Mouse (Mus musculus): ENCODE results near the gene Adgrb2. TPM values are rescaled to one million over a fixed set of nuclear protein-coding genes. Genes with fewer than 3 reads are reported as not detected.

The Adgrb2 gene
- total and polyA plus RNA-seq, 3 experiments: 0.08 TPM; not detected in 2

DNA sequence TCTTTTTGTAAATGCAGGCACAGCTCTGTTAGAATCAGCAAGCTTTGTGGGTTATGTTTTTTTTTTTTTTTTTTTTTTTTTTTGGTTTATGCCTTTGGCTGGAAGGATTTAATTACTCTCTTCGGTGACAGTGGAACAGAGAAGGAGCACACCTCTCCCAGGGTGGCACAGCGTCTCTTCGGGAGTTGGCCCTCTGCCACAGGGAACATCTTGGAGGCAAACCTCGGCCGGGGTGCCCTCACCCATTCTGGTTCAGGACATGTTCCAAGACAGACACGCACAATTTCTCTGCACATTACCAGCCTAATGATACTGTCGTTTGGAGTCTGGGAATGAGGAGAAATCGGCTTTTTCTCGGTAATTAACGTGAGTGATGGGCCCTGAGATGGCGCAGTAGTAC, 13.8 kb upstream of the Adgrb2 start:
- no peak overlapping the region for H3K4me2 ChIP-seq (ENCODE audit: insufficient read depth, low read depth, poor library complexity, severe bottlenecking)
- H3K36me3 ChIP-seq (replicated peaks in 1 of 2; ENCODE audit: control insufficient read depth in 1 of 2, insufficient read depth in 1 of 2, low read length in 1 of 2): no peaks in the 10 kb centered on the region
- in situ Hi-C loops (cut with MboI; ENCODE audit: low pct_ligation_motif_present, low pct_unique_long_range_greater_than_20kb, low sequenced_read_pairs): no loop called here
- no peak overlapping the region for H3K27ac ChIP-seq (ENCODE audit: insufficient read depth, low read depth)
- peaks cover 58% of the 10 kb centered on the region for H3K27me3 ChIP-seq (replicated peaks)
- H3K4me1 ChIP-seq (ENCODE audit: control insufficient read depth in 1 of 2, insufficient read depth in 2 of 2): peaks cover 18 to 38% of the 10 kb centered on the region in 2 experiments
- no peak overlapping the region for H3K4me3 ChIP-seq (replicated peaks in 1 of 3; ENCODE audit: low read depth in 2 of 3, low read length in 2 of 3, poor library complexity in 1 of 3)
- TF ChIP-seq TBP (conservative IDR thresholded peaks at IDR 0.05; ENCODE audit: low read depth, low read length) (no peak), ZMIZ1 (IDR thresholded peaks at IDR 0.05; ENCODE audit: low read depth, low read length) (no peak), POLR2A (IDR thresholded peaks at IDR 0.05; ENCODE audit: low read depth, low read length) (no peak), MXI1 (IDR thresholded peaks at IDR 0.05; ENCODE audit: low read depth, low read length) (no peak), CHD1 (IDR thresholded peaks at IDR 0.05; ENCODE audit: low read depth, low read length) (no peak), MYC (IDR thresholded peaks at IDR 0.05; ENCODE audit: low read depth, low read length) (no peak), ZC3H11A (IDR thresholded peaks at IDR 0.05; ENCODE audit: low read depth, low read length) (no peak), ZNF384 (IDR thresholded peaks at IDR 0.05; ENCODE audit: low read depth, low read length) (no peak), MAZ (IDR thresholded peaks at IDR 0.05; ENCODE audit: low read depth, low read length) (no peak), IRF4 (IDR thresholded peaks at IDR 0.05; ENCODE audit: low read depth, low read length) (no peak), UBTF (IDR thresholded peaks at IDR 0.05; ENCODE audit: low read depth, low read length) (no peak), MAFK (IDR thresholded peaks at IDR 0.05; ENCODE audit: insufficient replicate concordance, low read length) (no peak), ELF1 (IDR thresholded peaks at IDR 0.05; ENCODE audit: low read depth, low read length) (no peak), HCFC1 (IDR thresholded peaks at IDR 0.05; ENCODE audit: low read depth, low read length) (no peak), NRF1 (IDR thresholded peaks at IDR 0.05; ENCODE audit: low read depth, low read length) (no peak)
- no peaks in the 10 kb centered on the region for H3K79me2 ChIP-seq (replicated peaks; ENCODE audit: control insufficient read depth, extremely low read depth, insufficient read depth, poor library complexity, severe bottlenecking)
- no peak for DNase-seq (ENCODE audit: extremely low read depth)
- no peaks in the 10 kb centered on the region for H3K9me3 ChIP-seq (replicated peaks; ENCODE audit: low read length)
- no peak overlapping the region for H3K9ac ChIP-seq (ENCODE audit: insufficient read depth, low read depth)
- dilution Hi-C loops (cut with MboI; ENCODE audit: extremely low pct_ligation_motif_present, extremely low pct_unique_long_range_greater_than_20kb, low sequenced_read_pairs): no loop called here

DNA sequence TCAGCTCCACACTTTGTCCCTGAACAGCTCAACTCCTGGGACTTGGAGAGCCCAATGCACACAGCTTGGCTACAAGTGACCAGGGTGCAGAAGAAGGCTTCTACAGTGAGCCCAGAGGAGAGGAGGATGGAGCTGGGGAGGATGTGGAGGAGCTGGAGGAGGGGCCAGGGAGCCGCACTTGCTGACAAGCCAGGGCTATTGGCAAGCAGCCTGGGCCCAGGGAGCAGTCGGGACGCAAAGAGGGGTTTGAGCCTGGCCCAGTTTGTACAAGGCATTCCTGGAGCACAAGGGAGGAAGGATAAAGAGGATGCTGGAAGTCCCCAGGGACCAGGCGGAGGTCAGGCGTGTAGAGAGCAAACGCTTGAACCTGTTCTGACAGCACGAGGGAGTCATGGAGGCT, 12.7 kb upstream of the Adgrb2 start:
- peaks cover 66% of the 10 kb centered on the region for H3K27me3 ChIP-seq (replicated peaks)
- H3K27ac ChIP-seq (ENCODE audit: insufficient read depth, low read depth): no peak overlapping the region
- no peaks in the 10 kb centered on the region for H3K79me2 ChIP-seq (replicated peaks; ENCODE audit: control insufficient read depth, extremely low read depth, insufficient read depth, poor library complexity, severe bottlenecking)
- H3K9ac ChIP-seq (ENCODE audit: insufficient read depth, low read depth): no peak overlapping the region
- no peak overlapping the region for H3K4me3 ChIP-seq (replicated peaks in 1 of 3; ENCODE audit: low read depth in 2 of 3, low read length in 2 of 3, poor library complexity in 1 of 3)
- dilution Hi-C loops (cut with MboI; ENCODE audit: extremely low pct_ligation_motif_present, extremely low pct_unique_long_range_greater_than_20kb, low sequenced_read_pairs): no loop called here
- peaks cover 8 to 32% of the 10 kb centered on the region in 2 experiments for H3K4me1 ChIP-seq (ENCODE audit: control insufficient read depth in 1 of 2, insufficient read depth in 2 of 2)
- no peaks in the 10 kb centered on the region for H3K9me3 ChIP-seq (replicated peaks; ENCODE audit: low read length)
- TF ChIP-seq EP300 (IDR thresholded peaks at IDR 0.05; ENCODE audit: low read length): no peak
- no peak for TF ChIP-seq CTCF (conservative IDR thresholded peaks at IDR 0.05 in 1 of 2, IDR thresholded peaks at IDR 0.05 in 1 of 2; ENCODE audit: low read depth in 2 of 2, low read length in 2 of 2)
- TF ChIP-seq POLR2A (IDR thresholded peaks at IDR 0.05; ENCODE audit: low read depth, low read length): no peak
- TF ChIP-seq NRF1 (IDR thresholded peaks at IDR 0.05; ENCODE audit: low read depth, low read length): no peak
- TF ChIP-seq TCF12 (IDR thresholded peaks at IDR 0.05; ENCODE audit: low read depth, low read length): no peak
- no peak for TF ChIP-seq HCFC1 (IDR thresholded peaks at IDR 0.05; ENCODE audit: low read depth, low read length)
- TF ChIP-seq CHD2 (IDR thresholded peaks at IDR 0.05; ENCODE audit: low read length): no peak
- no peak for TF ChIP-seq NELFE (IDR thresholded peaks at IDR 0.05; ENCODE audit: low read depth, low read length)
- no peaks in the 10 kb centered on the region for H3K36me3 ChIP-seq (replicated peaks in 1 of 2; ENCODE audit: control insufficient read depth in 1 of 2, insufficient read depth in 1 of 2, low read length in 1 of 2)
- no peak overlapping the region for H3K4me2 ChIP-seq (ENCODE audit: insufficient read depth, low read depth, poor library complexity, severe bottlenecking)
- in situ Hi-C loops (cut with MboI; ENCODE audit: low pct_ligation_motif_present, low pct_unique_long_range_greater_than_20kb, low sequenced_read_pairs): no loop called here
- no peak for DNase-seq (ENCODE audit: extremely low read depth)

Data from CH12.LX (cell line).